Mouse (Mus musculus) spleen, adult 2 months (tissue): ENCODE results near the gene Tmc6.

Experiments used
- CTCF ChIP-seq: fragments of 200-500 bp; IDR thresholded peaks from 2 replicates; pipeline ENCODE4 v1.5.1; 2011; ENCODE audit warnings: mild to moderate bottlenecking, inconsistent platforms; ENCODE audit not compliant: insufficient read depth, insufficient read length, insufficient replicate concordance; ENCODE audit errors: extremely low read depth
- POLR2A ChIP-seq: fragments of 200-500 bp; IDR thresholded peaks from 2 replicates; pipeline ENCODE4 v1.6.1; 2011; ENCODE audit warnings: low read depth, low read length, inconsistent platforms

GRCm38 (mm10) chr11:117829671-117830215 lies 47.7 kb upstream of the Tmc6 start:
- no peak for TF ChIP-seq CTCF
- no peak for TF ChIP-seq POLR2A
